Mouse (Mus musculus): ENCODE measurements around the gene Cyb561d2.

DNA sequence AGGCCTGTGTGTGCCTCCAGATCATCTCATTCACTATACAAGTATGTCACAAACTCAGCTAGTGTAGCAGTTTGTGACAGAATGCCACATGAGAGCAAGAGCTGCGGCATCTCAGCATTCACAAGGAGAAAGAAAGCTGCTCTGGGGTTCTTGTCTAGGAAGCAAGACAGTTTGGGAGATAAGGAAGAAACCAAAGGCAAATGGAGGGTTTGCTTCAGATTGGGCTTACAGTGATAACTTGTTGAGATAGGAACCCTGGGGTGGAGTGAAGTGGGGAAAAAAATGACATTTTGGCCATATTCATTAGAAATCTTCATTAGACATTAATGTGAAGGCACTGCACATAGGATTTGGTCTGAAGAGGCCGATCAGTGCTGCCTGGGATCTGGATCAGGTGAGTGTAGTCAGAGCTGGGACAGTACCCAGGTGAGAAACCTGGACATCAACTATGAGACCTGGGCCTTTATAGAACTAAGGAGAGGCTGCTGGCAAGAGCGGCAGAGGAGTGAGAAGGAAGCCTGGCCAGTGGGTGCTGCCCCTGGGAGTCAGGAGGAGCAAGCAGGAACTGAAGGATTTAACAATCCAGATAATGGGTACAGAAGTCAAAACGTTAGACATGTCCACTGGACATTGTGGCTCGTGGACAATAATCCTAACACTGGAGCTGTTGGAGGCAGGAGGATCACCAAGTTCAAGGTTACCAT lies 10.8 kb upstream of the Cyb561d2 start:
- TF ChIP-seq POLR2A (IDR thresholded peaks at IDR 0.05; ENCODE audit: borderline replicate concordance, control insufficient read depth, low read depth, low read length) (no peak), CTCF (IDR thresholded peaks at IDR 0.05; ENCODE audit: control insufficient read depth, insufficient read depth, low read length) (no peak)

All from bone marrow, adult 2 months (tissue).